Mouse (Mus musculus) MEL (cell line): Measurements from ENCODE around the gene Gli3. TPM values are rescaled to one million over a fixed set of nuclear protein-coding genes. Genes with fewer than 3 reads are reported as not detected.

ENCODE experiments used
- DNase-seq: peaks from one replicate; pipeline ENCODE4 v3.0.0; 2011; ENCODE audit warnings: low read depth, low spot score
- H3K27ac ChIP-seq: 2 replicates; pipeline ENCODE4 v1.5.1; 2012; ENCODE audit warnings: low read depth, mild to moderate bottlenecking, control low read depth, low read length, moderate library complexity; ENCODE audit not compliant: control insufficient read depth
- H3K27me3 ChIP-seq, 2 experiments: fragments of 150-350 bp in 1 of 2; sonication (generic) in 1 of 2; 2 replicates each; pipeline ENCODE4 v1.6.1; 2012; ENCODE audit warnings: low read length in 2 of 2, mild to moderate bottlenecking in 2 of 2, improper control_type of control experiment in 1 of 2, moderate library complexity in 1 of 2; ENCODE audit not compliant: insufficient read depth in 2 of 2, control insufficient read depth in 1 of 2
- H3K36me3 ChIP-seq, 2 experiments: 2 replicates each; pipeline ENCODE4 v1.6.1; 2012 to 2014; ENCODE audit warnings: low read length in 2 of 2, improper control_type of control experiment in 1 of 2, inconsistent platforms in 1 of 2, mild to moderate bottlenecking in 1 of 2; ENCODE audit not compliant: insufficient read depth in 2 of 2, control insufficient read depth in 1 of 2
- H3K4me1 ChIP-seq, 2 experiments: fragments of 150-350 bp in 1 of 2; sonication (generic) in 1 of 2; 2 replicates each; pipeline ENCODE4 v1.6.1; 2012; ENCODE audit warnings: low read length in 2 of 2, improper control_type of control experiment in 1 of 2, mild to moderate bottlenecking in 1 of 2; ENCODE audit not compliant: insufficient read depth in 2 of 2, control insufficient read depth in 1 of 2
- H3K4me3 ChIP-seq, 2 experiments: fragments of 150-350 bp in 1 of 2; sonication (generic) in 1 of 2; 2 replicates each; pipeline ENCODE4 v1.5.1; 2012; ENCODE audit warnings: low read depth in 2 of 2, low read length in 2 of 2, mild to moderate bottlenecking in 2 of 2, moderate library complexity in 2 of 2, control low read depth in 1 of 2, improper control_type of control experiment in 1 of 2; ENCODE audit not compliant: control insufficient read depth in 1 of 2, insufficient read depth in 1 of 2
- H3K79me2 ChIP-seq: 2 replicates; pipeline ENCODE4 v1.6.1; 2012; ENCODE audit warnings: mild to moderate bottlenecking, low read length, moderate library complexity; ENCODE audit not compliant: control insufficient read depth, poor library complexity, insufficient read depth
- H3K9ac ChIP-seq: 2 replicates; pipeline ENCODE4 v1.6.1; 2012; ENCODE audit warnings: low read depth, mild to moderate bottlenecking, control low read depth, low read length, moderate library complexity; ENCODE audit not compliant: control insufficient read depth, poor library complexity, severe bottlenecking
- H3K9me3 ChIP-seq: fragments of 150-350 bp; sonication (generic); replicated peaks from 2 replicates; pipeline ENCODE4 v1.6.1; 2012; ENCODE audit warnings: mild to moderate bottlenecking, low read length, improper control_type of control experiment, moderate library complexity; ENCODE audit not compliant: insufficient read depth
- BHLHE40 ChIP-seq: IDR thresholded peaks from 2 replicates; pipeline ENCODE4 v1.6.1; 2012; ENCODE audit warnings: low read depth, mild to moderate bottlenecking, inconsistent platforms, low read length, improper control_type of control experiment, borderline replicate concordance
- CHD1 ChIP-seq: IDR thresholded peaks from 2 replicates; pipeline ENCODE4 v1.6.1; 2012; ENCODE audit warnings: low read depth, mild to moderate bottlenecking, inconsistent platforms, low read length, improper control_type of control experiment
- CHD2 ChIP-seq: IDR thresholded peaks from 2 replicates; pipeline ENCODE4 v1.6.1; 2011; ENCODE audit warnings: low read length, improper control_type of control experiment
- CTCF ChIP-seq, 3 experiments: IDR thresholded peaks in 2 of 3; conservative IDR thresholded peaks in 1 of 3; 2 replicates each; pipeline ENCODE4 v1.5.1; 2011 to 2012; ENCODE audit warnings: low read length in 3 of 3, low read depth in 2 of 3, mild to moderate bottlenecking in 2 of 3, improper control_type of control experiment in 1 of 3, inconsistent platforms in 1 of 3, mixed read lengths in 1 of 3, moderate library complexity in 1 of 3; ENCODE audit not compliant: control insufficient read depth in 1 of 3, insufficient read depth in 1 of 3, poor library complexity in 1 of 3, severe bottlenecking in 1 of 3
- ELF1 ChIP-seq: IDR thresholded peaks from 2 replicates; pipeline ENCODE4 v1.6.1; 2014; ENCODE audit warnings: low read depth, mild to moderate bottlenecking, inconsistent platforms, low read length, improper control_type of control experiment, moderate library complexity
- EP300 ChIP-seq, 2 experiments: IDR thresholded peaks; 2 replicates each; pipeline ENCODE4 v1.6.1; 2011; ENCODE audit warnings: improper control_type of control experiment in 2 of 2, low read length in 2 of 2, low read depth in 1 of 2, mild to moderate bottlenecking in 1 of 2
- ETS1 ChIP-seq: IDR thresholded peaks from 2 replicates; pipeline ENCODE4 v1.6.1; 2012; ENCODE audit warnings: low read depth, mild to moderate bottlenecking, inconsistent platforms, low read length, improper control_type of control experiment, moderate library complexity
- GABPA ChIP-seq: IDR thresholded peaks from 2 replicates; pipeline ENCODE4 v1.6.1; 2012; ENCODE audit warnings: low read depth, mild to moderate bottlenecking, inconsistent platforms, low read length, improper control_type of control experiment, moderate library complexity
- GATA1 ChIP-seq: IDR thresholded peaks from 2 replicates; pipeline ENCODE4 v1.6.1; 2011; ENCODE audit warnings: low read depth, low read length, improper control_type of control experiment
- KAT2A ChIP-seq: conservative IDR thresholded peaks from 2 replicates; pipeline ENCODE4 v1.6.1; 2012; ENCODE audit warnings: low read depth, low read length, improper control_type of control experiment, inconsistent platforms
- MAFK ChIP-seq: IDR thresholded peaks from 2 replicates; pipeline ENCODE4 v1.6.1; 2011; ENCODE audit warnings: low read depth, mild to moderate bottlenecking, low read length, improper control_type of control experiment, borderline replicate concordance
- MAZ ChIP-seq: IDR thresholded peaks from 2 replicates; pipeline ENCODE4 v1.6.1; 2012; ENCODE audit warnings: low read depth, mild to moderate bottlenecking, inconsistent platforms, low read length, improper control_type of control experiment
- MEF2A ChIP-seq: IDR thresholded peaks from 2 replicates; pipeline ENCODE4 v1.6.1; 2014; ENCODE audit warnings: low read depth, mild to moderate bottlenecking, inconsistent platforms, low read length, improper control_type of control experiment; ENCODE audit not compliant: poor library complexity, insufficient replicate concordance, severe bottlenecking; ENCODE audit errors: extremely low read depth
- MYB ChIP-seq: IDR thresholded peaks from 2 replicates; pipeline ENCODE4 v1.6.1; 2011; ENCODE audit warnings: mild to moderate bottlenecking, low read depth, low read length, improper control_type of control experiment
- NELFE ChIP-seq: IDR thresholded peaks from 2 replicates; pipeline ENCODE4 v1.6.1; 2011; ENCODE audit warnings: low read depth, low read length, improper control_type of control experiment
- NRF1 ChIP-seq: IDR thresholded peaks from 2 replicates; pipeline ENCODE4 v1.6.1; 2014; ENCODE audit warnings: low read depth, mild to moderate bottlenecking, inconsistent platforms, low read length, improper control_type of control experiment, moderate library complexity; ENCODE audit not compliant: poor library complexity, insufficient read depth, severe bottlenecking
- POLR2A ChIP-seq, 2 experiments: IDR thresholded peaks; 2 replicates each; pipeline ENCODE4 v1.6.1; 2011 to 2012; ENCODE audit warnings: low read length in 2 of 2, mild to moderate bottlenecking in 2 of 2, control low read depth in 1 of 2, improper control_type of control experiment in 1 of 2, low read depth in 1 of 2, moderate library complexity in 1 of 2; ENCODE audit not compliant: control insufficient read depth in 1 of 2, insufficient read depth in 1 of 2, poor library complexity in 1 of 2
- POLR2AphosphoS2 ChIP-seq: IDR thresholded peaks from 2 replicates; pipeline ENCODE4 v1.6.1; 2011; ENCODE audit warnings: low read length, improper control_type of control experiment
- POLR2AphosphoS5 ChIP-seq: IDR thresholded peaks from 2 replicates; pipeline ENCODE4 v1.6.1; 2012; ENCODE audit warnings: low read depth, borderline replicate concordance, mild to moderate bottlenecking, inconsistent platforms, low read length, moderate library complexity, mixed read lengths
- SIN3A ChIP-seq: IDR thresholded peaks from 2 replicates; pipeline ENCODE4 v1.6.1; 2012; ENCODE audit warnings: low read length, improper control_type of control experiment, inconsistent platforms
- TAL1 ChIP-seq: IDR thresholded peaks from 2 replicates; pipeline ENCODE4 v1.6.1; 2012; ENCODE audit warnings: mild to moderate bottlenecking, inconsistent platforms, low read length, moderate library complexity, mixed read lengths
- TBP ChIP-seq: IDR thresholded peaks from 2 replicates; pipeline ENCODE4 v1.8.0; 2011; ENCODE audit warnings: low read depth, low read length, improper control_type of control experiment
- UBTF ChIP-seq: IDR thresholded peaks from 2 replicates; pipeline ENCODE4 v1.6.1; 2012; ENCODE audit warnings: low read depth, mild to moderate bottlenecking, inconsistent platforms, low read length, improper control_type of control experiment, moderate library complexity, borderline replicate concordance; ENCODE audit not compliant: insufficient read depth
- USF2 ChIP-seq, 2 experiments: IDR thresholded peaks; 2 replicates each; pipeline ENCODE4 v1.6.1; 2011 to 2012; ENCODE audit warnings: improper control_type of control experiment in 2 of 2, low read length in 2 of 2, borderline replicate concordance in 1 of 2, inconsistent platforms in 1 of 2, low read depth in 1 of 2, mild to moderate bottlenecking in 1 of 2; ENCODE audit not compliant: insufficient read depth in 1 of 2
- ZC3H11A ChIP-seq: IDR thresholded peaks from 2 replicates; pipeline ENCODE4 v1.6.1; 2012; ENCODE audit warnings: low read depth, mild to moderate bottlenecking, inconsistent platforms, low read length, improper control_type of control experiment
- ZMIZ1 ChIP-seq: IDR thresholded peaks from 2 replicates; pipeline ENCODE4 v1.6.1; 2012; ENCODE audit warnings: low read depth, mild to moderate bottlenecking, inconsistent platforms, low read length, improper control_type of control experiment, moderate library complexity
- ZNF384 ChIP-seq: IDR thresholded peaks from 2 replicates; pipeline ENCODE4 v1.6.1; 2012; ENCODE audit warnings: low read depth, mild to moderate bottlenecking, inconsistent platforms, low read length, improper control_type of control experiment
- polyA plus RNA-seq, 2 experiments: library from polyadenylated mRNA; stranded (reverse) in 1 of 2; unstranded in 1 of 2; fragments of >175 nt in 1 of 2; fragments of >200 nt in 1 of 2; gene quantifications; 2 replicates each; pipeline versions ENCODE4 v1.2.1 to v1.2.4; 2012; ENCODE audit warnings: low replicate concordance in 2 of 2, low read depth in 1 of 2; ENCODE audit not compliant: insufficient read length in 2 of 2, insufficient read depth in 1 of 2, missing spikeins in 1 of 2
- total RNA-seq: library from RNA; depleted of rRNA; stranded (reverse); fragments of 300-350 nt; gene quantifications from 2 replicates; pipeline ENCODE4 v1.2.3, GENCODE M21; 2012

Gene Gli3
- total and polyA plus RNA-seq, 3 experiments: not detected

DNA sequence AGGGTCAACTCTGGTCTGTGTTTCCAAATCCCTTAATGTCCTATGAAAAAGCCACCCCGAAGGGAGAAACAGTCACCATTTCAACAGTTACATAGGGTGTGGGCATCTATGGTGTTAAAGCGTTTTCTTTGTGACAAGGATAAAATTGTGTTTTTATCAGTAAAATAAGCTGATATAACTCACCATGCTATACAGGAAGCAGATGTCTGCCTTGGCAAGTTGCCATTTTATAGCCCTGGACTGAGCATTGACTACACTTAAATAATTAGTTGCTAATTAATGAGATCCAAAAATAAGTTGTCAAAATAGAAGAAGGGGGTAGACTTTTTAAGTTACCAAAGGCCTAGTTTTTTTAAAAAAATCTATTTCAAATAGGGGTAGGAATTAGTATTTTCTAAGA lies 11.4 kb downstream of the Gli3 start:
- DNase-seq: no peak
- no peak overlapping the region for H3K27ac ChIP-seq
- no peaks in the 10 kb centered on the region for H3K36me3 ChIP-seq
- H3K9me3 ChIP-seq: no peaks in the 10 kb centered on the region
- no peaks in the 10 kb centered on the region for H3K79me2 ChIP-seq
- TF ChIP-seq NRF1 (no peak), TBP (no peak), MAZ (no peak), MYB (no peak), MEF2A (no peak), KAT2A (no peak), EP300 (IDR thresholded peaks at IDR 0.05; ENCODE audit: low read depth in 1 of 2, low read length in 2 of 2) (no peak), SIN3A (no peak), CTCF (IDR thresholded peaks at IDR 0.05 in 2 of 3, conservative IDR thresholded peaks at IDR 0.05 in 1 of 3; ENCODE audit: control insufficient read depth in 1 of 3, insufficient read depth in 1 of 3, low read depth in 2 of 3, low read length in 3 of 3, poor library complexity in 1 of 3, severe bottlenecking in 1 of 3) (no peak), ELF1 (no peak), BHLHE40 (no peak), NELFE (no peak), ZNF384 (no peak), CHD1 (no peak)
- TF ChIP-seq, all 39 proteins: peak for 0
- Histone ChIP-seq H3K9ac (no peak overlapping the region), H3K4me1 (no peaks in the 10 kb centered on the region), H3K27me3 (no peaks in the 10 kb centered on the region), H3K4me3 (no peak overlapping the region)

DNA sequence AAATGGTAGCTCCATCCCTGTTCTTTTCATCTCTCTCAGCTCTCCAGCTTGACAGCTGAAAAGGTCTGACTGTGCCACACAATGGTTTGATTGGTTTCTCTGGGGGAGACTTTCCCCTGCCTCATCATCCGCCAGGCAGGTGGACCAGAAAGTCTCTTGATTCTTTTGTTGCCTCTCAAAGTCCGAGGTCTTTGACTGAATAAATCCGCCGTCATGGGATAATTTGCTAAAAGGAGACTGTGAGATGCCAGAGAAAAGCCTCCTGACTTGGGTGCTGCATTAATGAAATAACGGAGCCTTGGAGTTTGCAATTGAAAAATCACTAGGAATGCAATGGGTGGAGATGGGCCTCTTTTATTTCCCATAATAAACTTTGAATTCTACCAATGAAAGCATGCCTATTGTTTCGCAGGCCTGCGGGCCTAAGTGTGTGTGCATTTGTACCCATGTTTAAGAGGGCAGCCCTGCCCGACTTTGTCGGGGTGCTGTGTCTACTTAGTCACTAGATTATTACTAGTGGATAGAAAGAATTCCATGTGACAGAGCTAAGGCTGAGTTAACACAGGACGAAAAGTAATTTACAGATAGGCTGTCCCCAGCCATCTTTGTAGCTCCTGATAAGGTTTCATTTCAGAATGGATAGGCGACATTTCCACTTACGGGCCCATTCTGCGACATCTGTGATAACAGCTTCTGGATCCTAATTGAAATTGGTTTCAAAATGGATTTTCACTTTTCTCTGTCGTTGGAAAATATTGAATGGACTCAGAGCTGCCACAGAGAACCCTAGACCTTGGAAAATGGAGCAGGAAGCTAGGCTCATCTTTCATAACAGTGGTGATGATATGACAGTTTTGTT lies 23.2 kb downstream of the Gli3 start:
- H3K9me3 ChIP-seq: no peaks in the 10 kb centered on the region
- no peak for TF ChIP-seq ZNF384
- no peak for TF ChIP-seq CHD1
- no peak for TF ChIP-seq TBP
- TF ChIP-seq USF2 (IDR thresholded peaks at IDR 0.05; ENCODE audit: borderline replicate concordance in 1 of 2, insufficient read depth in 1 of 2, low read depth in 1 of 2, low read length in 2 of 2): no peak
- TF ChIP-seq CHD2: no peak
- TF ChIP-seq POLR2AphosphoS5: no peak
- no peak for TF ChIP-seq ZC3H11A
- TF ChIP-seq MAFK: no peak
- TF ChIP-seq ZMIZ1: no peak
- no peak for TF ChIP-seq POLR2AphosphoS2
- no peak for TF ChIP-seq GATA1
- TF ChIP-seq GABPA: no peak
- TF ChIP-seq TAL1: no peak
- TF ChIP-seq ETS1: no peak
- no peak for TF ChIP-seq POLR2A (IDR thresholded peaks at IDR 0.05; ENCODE audit: control insufficient read depth in 1 of 2, insufficient read depth in 1 of 2, low read depth in 1 of 2, low read length in 2 of 2, poor library complexity in 1 of 2)
- no peak for TF ChIP-seq UBTF
- no peak overlapping the region for H3K4me3 ChIP-seq
- H3K79me2 ChIP-seq: no peaks in the 10 kb centered on the region
- DNase-seq: no peak
- no peak overlapping the region for H3K27ac ChIP-seq
- H3K9ac ChIP-seq: no peak overlapping the region
- no peaks in the 10 kb centered on the region for H3K36me3 ChIP-seq
- H3K4me1 ChIP-seq: no peaks in the 10 kb centered on the region
- no peaks in the 10 kb centered on the region for H3K27me3 ChIP-seq
